Mouse (Mus musculus): ENCODE data around the gene 1110032A03Rik. TPM values are rescaled to one million over a fixed set of nuclear protein-coding genes. Genes with fewer than 3 reads are reported as not detected.

1110032A03Rik gene
- polyA plus RNA-seq, 1 experiment from 2014 or later: 35.6 TPM

DNA sequence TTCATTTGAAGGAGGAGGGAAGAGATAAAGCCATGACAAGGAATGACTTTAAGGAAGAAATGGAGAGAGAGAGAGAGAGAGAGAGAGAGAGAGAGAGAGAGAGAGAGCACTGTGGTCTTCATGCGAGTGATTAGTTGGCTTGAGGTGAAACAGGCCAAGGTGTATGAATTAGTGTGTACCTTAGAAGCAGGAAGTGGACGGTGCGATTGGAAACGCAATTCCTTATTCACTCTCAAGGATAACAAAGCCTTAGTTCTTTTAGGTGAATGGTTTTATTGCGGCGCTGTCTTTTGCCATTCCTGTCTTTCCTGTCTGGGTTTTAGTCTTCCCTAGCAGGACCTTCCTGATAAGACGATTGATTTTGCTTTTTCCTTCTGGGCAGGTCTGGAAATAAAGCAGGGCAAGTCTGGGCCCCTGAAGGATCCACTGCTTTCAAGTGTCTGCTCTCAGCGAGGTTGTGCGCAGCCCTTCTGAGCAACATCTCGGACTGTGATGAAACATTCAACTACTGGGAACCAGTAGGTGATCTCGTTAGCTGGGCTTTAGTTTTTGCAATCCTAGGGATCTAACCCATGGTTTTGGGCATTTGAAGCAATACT, 941 bp upstream of the 1110032A03Rik start:
- peak; percentile 63 for ATAC-seq
- 0 out of 2 replicates have a peak, but pooled peaks cover 4% of the 10 kb centered on the region for H3K4me1 ChIP-seq (replicated peaks; ENCODE audit: control insufficient read depth, insufficient read depth, low read length)
- H3K27me3 ChIP-seq (replicated peaks; ENCODE audit: control insufficient read depth, insufficient read depth, low read length): no peaks in the 10 kb centered on the region
- peaks cover 19% of the 10 kb centered on the region for H3K36me3 ChIP-seq (ENCODE audit: control insufficient read depth, insufficient read depth)
- no peaks in the 10 kb centered on the region for H3K9me3 ChIP-seq (ENCODE audit: control insufficient read depth)
- no peak for TF ChIP-seq CTCF (IDR thresholded peaks at IDR 0.05; ENCODE audit: low read depth)
- WGBS: 28% methylated on average over 11 of the region's 11 CpGs
- peak overlapping the region; percentile 96 for H3K4me2 ChIP-seq (replicated peaks; ENCODE audit: low read depth)
- H3K4me3 ChIP-seq (ENCODE audit: low read depth, low read length): peak overlapping the region; percentile 89
- H3K27ac ChIP-seq (ENCODE audit: low read depth, low read length): peak overlapping the region; percentile 88; the same call in 1 of the 2 replicates
- no peak overlapping the region for H3K9ac ChIP-seq (ENCODE audit: low read depth, low read length)

DNA sequence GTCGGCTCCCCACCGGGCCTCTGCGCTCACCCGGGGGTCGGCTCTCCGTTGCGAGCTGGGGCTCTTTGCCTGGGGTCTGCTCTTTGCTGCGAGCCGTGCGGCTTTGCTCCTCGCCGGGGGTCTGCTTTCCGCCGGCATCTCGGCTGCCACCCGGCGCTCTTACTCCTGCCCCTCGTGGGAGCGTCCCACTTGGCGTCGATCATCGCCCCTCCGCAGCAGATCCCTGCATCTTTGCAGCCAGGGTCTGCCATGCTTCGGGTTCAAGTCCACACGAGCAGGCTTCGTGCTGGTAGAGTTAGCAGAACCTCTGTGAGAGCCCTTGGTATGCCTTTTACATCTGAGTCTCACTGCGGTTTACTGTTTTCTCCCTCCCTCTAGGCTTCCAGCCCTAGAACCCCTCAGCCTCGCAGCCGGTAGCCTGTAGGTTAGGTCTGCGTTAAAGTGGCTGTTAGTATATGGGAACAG, 374 bp upstream of the 1110032A03Rik start:
- Histone ChIP-seq H3K27me3 (replicated peaks; ENCODE audit: control insufficient read depth, insufficient read depth, low read length) (no peaks in the 10 kb centered on the region), H3K36me3 (ENCODE audit: control insufficient read depth, insufficient read depth) (peaks cover 21% of the 10 kb centered on the region), H3K27ac (ENCODE audit: low read depth, low read length) (peak overlapping the region; percentile 88), H3K9ac (ENCODE audit: low read depth, low read length) (peak overlapping the region; percentile 84), H3K4me3 (ENCODE audit: low read depth, low read length) (peak overlapping the region; percentile 89), H3K4me1 (replicated peaks; ENCODE audit: control insufficient read depth, insufficient read depth, low read length) (0 out of 2 replicates have a peak, but pooled peaks cover 4% of the 10 kb centered on the region), H3K9me3 (ENCODE audit: control insufficient read depth) (no peaks in the 10 kb centered on the region), H3K4me2 (replicated peaks; ENCODE audit: low read depth) (peak overlapping the region; percentile 96)
- no peak for TF ChIP-seq CTCF (IDR thresholded peaks at IDR 0.05; ENCODE audit: low read depth)
- peak; percentile 29 for ATAC-seq
- WGBS: under 1% methylated on average over 27 of the region's 30 CpGs

DNA sequence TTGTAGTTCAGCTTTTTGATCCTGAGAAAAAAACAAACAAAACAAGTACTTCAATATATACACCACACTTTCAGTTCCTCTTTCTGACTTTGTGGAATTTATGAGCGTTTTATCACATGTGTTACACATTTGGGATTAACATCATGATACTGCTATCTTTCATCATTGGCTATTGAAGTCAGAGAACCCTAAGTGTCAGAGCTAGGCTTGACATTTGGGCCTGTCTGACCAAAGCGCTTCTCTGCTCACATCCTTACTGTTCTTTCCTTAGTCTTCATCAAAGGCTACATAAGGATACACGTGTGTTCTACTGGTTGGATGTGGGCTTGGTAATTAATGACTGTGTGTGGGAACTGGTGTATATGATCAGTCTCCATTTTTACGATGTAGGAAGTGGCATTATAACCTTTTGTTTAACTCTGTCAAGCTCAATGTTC, 1.3 kb downstream of the 1110032A03Rik start:
- H3K27ac ChIP-seq (ENCODE audit: low read depth, low read length): no peak overlapping the region
- peak overlapping the region; percentile 89; the same call in 1 of the 2 replicates for H3K4me3 ChIP-seq (ENCODE audit: low read depth, low read length)
- H3K9me3 ChIP-seq (ENCODE audit: control insufficient read depth): no peaks in the 10 kb centered on the region
- no peak for ATAC-seq
- H3K36me3 ChIP-seq (ENCODE audit: control insufficient read depth, insufficient read depth): peaks cover 8% of the 10 kb centered on the region
- no peak overlapping the region for H3K9ac ChIP-seq (ENCODE audit: low read depth, low read length)
- 43% methylated on average over 4 of the region's 4 CpGs for whole genome bisulfite sequencing
- H3K4me2 ChIP-seq (replicated peaks; ENCODE audit: low read depth): peak overlapping the region; percentile 96
- TF ChIP-seq CTCF (IDR thresholded peaks at IDR 0.05; ENCODE audit: low read depth): no peak
- H3K27me3 ChIP-seq (replicated peaks; ENCODE audit: control insufficient read depth, insufficient read depth, low read length): no peaks in the 10 kb centered on the region
- 0 out of 2 replicates have a peak, but pooled peaks cover 4% of the 10 kb centered on the region for H3K4me1 ChIP-seq (replicated peaks; ENCODE audit: control insufficient read depth, insufficient read depth, low read length)

DNA sequence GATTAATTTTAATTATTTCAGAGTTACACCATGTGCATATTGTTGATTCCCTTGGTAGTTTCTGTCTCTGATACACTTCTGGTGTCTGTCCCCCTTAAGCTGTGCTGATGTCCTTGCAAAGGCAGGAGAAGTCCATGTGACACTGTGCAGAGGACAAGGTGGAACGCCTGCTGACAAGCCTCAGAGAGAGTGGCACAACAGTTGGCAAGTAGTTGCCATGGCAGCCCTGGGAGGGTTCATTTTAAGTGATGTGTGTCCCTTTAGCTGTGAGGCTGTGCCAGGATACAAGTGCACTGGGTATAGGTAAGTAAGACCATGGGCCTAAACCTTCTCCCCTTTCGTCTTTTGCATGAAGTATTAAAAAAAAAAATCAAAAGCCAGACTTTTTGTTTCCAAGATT, 5.3 kb downstream of the 1110032A03Rik start:
- H3K27ac ChIP-seq (ENCODE audit: low read depth, low read length): no peak overlapping the region
- H3K9ac ChIP-seq (ENCODE audit: low read depth, low read length): no peak overlapping the region
- ATAC-seq: no peak
- H3K27me3 ChIP-seq (replicated peaks; ENCODE audit: control insufficient read depth, insufficient read depth, low read length): no peaks in the 10 kb centered on the region
- no peak overlapping the region for H3K4me3 ChIP-seq (ENCODE audit: low read depth, low read length)
- TF ChIP-seq CTCF (IDR thresholded peaks at IDR 0.05; ENCODE audit: low read depth): no peak
- 92% methylated on average over 2 of the region's 2 CpGs for WGBS
- H3K36me3 ChIP-seq (ENCODE audit: control insufficient read depth, insufficient read depth): peaks cover 5% of the 10 kb centered on the region; the same call in 1 of the 2 replicates
- H3K9me3 ChIP-seq (ENCODE audit: control insufficient read depth): no peaks in the 10 kb centered on the region
- no peak overlapping the region for H3K4me2 ChIP-seq (replicated peaks; ENCODE audit: low read depth)
- H3K4me1 ChIP-seq (replicated peaks; ENCODE audit: control insufficient read depth, insufficient read depth, low read length): 0 out of 2 replicates have a peak, but pooled peaks cover 4% of the 10 kb centered on the region

DNA sequence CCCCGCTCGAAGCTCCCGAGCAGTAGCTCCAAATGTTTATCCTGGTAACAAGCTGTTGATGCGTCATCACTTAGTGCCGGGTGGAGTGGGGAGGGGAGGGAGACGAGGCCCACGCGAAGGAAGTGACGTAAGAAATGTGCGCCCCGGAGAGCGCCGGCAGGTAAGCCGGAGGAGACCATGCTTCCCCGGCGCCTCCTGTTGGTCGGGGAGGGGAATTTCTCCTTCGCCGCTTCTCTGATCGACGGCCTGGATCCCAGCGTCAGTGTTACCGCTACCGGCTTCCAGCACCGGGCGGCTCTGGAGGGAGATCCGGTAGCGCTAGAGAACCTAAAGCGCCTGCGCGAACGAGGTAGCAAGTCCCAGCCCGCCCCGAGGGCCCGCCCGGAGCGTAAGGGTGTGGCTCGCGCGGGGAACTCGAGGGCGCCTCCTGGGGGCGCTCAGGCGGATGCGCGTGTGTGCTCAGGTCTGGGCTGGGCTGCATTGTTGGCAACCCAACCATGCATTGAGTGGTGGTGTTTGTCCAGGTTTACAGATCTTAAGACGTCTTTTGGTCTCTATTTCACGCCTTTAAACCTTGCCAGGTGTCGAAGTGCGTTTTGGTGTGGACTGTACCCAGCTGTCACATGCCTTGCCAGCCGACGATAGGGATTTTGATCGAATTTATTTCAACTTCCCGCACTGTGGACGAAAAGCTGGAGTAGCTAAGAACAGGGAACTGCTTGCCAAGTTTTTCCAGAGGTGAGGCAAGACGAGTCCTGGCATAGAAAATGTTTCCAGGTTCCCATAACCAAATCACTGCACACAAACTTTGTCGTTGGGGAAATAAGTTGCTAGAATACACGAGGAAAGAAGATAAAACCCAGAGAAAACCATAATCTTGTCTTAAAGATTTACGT, 7.0 kb downstream of the 1110032A03Rik start, which contains the start of gene Fdxacb1:
Gene Fdxacb1, plus strand, starts transcription at position 130 of the 896 bp plus-strand sequence.
- Histone ChIP-seq H3K4me1 (replicated peaks; ENCODE audit: control insufficient read depth, insufficient read depth, low read length) (no peaks in the 10 kb centered on the region), H3K4me3 (ENCODE audit: low read depth, low read length) (peak within 1 kb of the TSS; percentile 57), H3K9ac (ENCODE audit: low read depth, low read length) (peak within 1 kb of the TSS; percentile 56), H3K36me3 (ENCODE audit: control insufficient read depth, insufficient read depth) (peaks cover 10% of the 10 kb centered on the region; the same call in 1 of the 2 replicates), H3K27ac (ENCODE audit: low read depth, low read length) (peak within 1 kb of the TSS; percentile 83), H3K4me2 (replicated peaks; ENCODE audit: low read depth) (peak within 1 kb of the TSS; percentile 73), H3K27me3 (replicated peaks; ENCODE audit: control insufficient read depth, insufficient read depth, low read length) (no peaks in the 10 kb centered on the region), H3K9me3 (ENCODE audit: control insufficient read depth) (no peaks in the 10 kb centered on the region)
- ATAC-seq: peak; percentile 98
- WGBS: 2% methylated on average over 59 of the region's 59 CpGs
- peak; percentile 93 for TF ChIP-seq CTCF (IDR thresholded peaks at IDR 0.05; ENCODE audit: low read depth)

Data from intestine, postnatal 0 days (tissue).